Mouse (Mus musculus): Measurements from ENCODE around the gene Cmtm2a. TPM values are rescaled to one million over a fixed set of nuclear protein-coding genes. Genes with fewer than 3 reads are reported as not detected.
"Not testable (repeated sequence)": the region's sequence is repeated elsewhere in the genome, so short reads cannot be mapped to it uniquely, and the experiment has no call there.

The Cmtm2a gene
- polyA plus RNA-seq, 1 experiment from 2014 or later = not detected

DNA sequence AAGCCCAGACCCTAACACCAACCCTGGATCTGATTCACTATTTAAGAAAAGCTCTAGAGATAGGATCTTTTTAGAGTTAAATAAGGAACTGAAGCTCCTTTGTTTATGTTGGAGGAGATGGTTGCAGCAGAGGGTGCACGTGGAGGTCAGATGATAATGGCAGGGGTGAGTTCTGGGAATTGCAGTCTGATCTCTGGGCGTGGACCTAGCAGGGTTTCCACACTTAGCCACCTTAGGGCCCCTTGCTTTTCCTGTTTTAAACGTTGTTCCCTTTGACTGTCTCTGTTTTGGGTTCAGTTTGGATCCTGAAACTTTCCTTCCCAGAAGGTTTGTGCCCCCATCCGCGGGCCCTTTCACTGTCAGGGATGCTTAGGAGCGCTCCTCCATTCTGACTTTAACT, 15.4 kb upstream of the Cmtm2a start:
- 76% methylated on average over 6 of the region's 6 CpGs for WGBS
- not testable (repeated sequence) for H3K4me3 ChIP-seq (ENCODE audit: low read depth, low read length); H3K27ac ChIP-seq (ENCODE audit: low read length); H3K9ac ChIP-seq (ENCODE audit: low read depth, low read length); H3K4me1 ChIP-seq (ENCODE audit: control insufficient read depth, insufficient read depth, low read length); H3K27me3 ChIP-seq (ENCODE audit: control insufficient read depth, insufficient read depth, low read depth, low read length); H3K9me3 ChIP-seq (replicated peaks; ENCODE audit: control insufficient read depth, low read length, poor library complexity, severe bottlenecking); ATAC-seq; H3K4me2 ChIP-seq (ENCODE audit: low read length); H3K36me3 ChIP-seq (ENCODE audit: control insufficient read depth, insufficient read depth, low read length)

DNA sequence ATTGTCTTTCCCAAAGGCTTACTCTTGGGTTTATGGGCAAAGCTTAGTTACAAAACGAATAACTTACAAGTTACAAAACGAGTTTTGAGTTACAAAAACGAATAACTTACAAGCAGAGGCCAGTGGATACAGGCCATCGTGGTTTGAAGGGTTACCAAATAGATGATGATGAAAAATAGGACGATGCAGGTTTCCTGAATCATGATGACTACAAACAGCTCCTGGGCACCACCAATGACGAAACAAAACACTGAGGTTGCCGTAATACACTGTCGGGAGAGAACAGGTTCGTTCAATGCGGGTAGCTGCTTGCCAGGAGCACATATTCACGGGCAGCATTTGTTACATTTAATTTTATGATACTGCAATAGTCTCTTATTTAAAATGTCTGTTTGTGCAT, 12.0 kb upstream of the Cmtm2a start:
- H3K4me2 ChIP-seq (ENCODE audit: low read length) = no peak overlapping the region
- no peaks in the 10 kb centered on the region for H3K27me3 ChIP-seq (ENCODE audit: control insufficient read depth, insufficient read depth, low read depth, low read length)
- H3K9me3 ChIP-seq (replicated peaks; ENCODE audit: control insufficient read depth, low read length, poor library complexity, severe bottlenecking) = no peaks in the 10 kb centered on the region
- H3K4me1 ChIP-seq (ENCODE audit: control insufficient read depth, insufficient read depth, low read length) = peaks cover 5% of the 10 kb centered on the region
- no peak overlapping the region for H3K27ac ChIP-seq (ENCODE audit: low read length)
- WGBS = 93% methylated on average over 11 of the region's 11 CpGs
- H3K4me3 ChIP-seq (ENCODE audit: low read depth, low read length) = no peak overlapping the region
- ATAC-seq = no peak
- H3K9ac ChIP-seq (ENCODE audit: low read depth, low read length) = no peak overlapping the region
- no peaks in the 10 kb centered on the region for H3K36me3 ChIP-seq (ENCODE audit: control insufficient read depth, insufficient read depth, low read length)

- H3K27ac ChIP-seq (ENCODE audit: low read length); ATAC-seq; H3K4me3 ChIP-seq (ENCODE audit: low read depth, low read length); H3K9me3 ChIP-seq (replicated peaks; ENCODE audit: control insufficient read depth, low read length, poor library complexity, severe bottlenecking); H3K4me1 ChIP-seq (ENCODE audit: control insufficient read depth, insufficient read depth, low read length); H3K4me2 ChIP-seq (ENCODE audit: low read length); H3K36me3 ChIP-seq (ENCODE audit: control insufficient read depth, insufficient read depth, low read length); H3K9ac ChIP-seq (ENCODE audit: low read depth, low read length); H3K27me3 ChIP-seq (ENCODE audit: control insufficient read depth, insufficient read depth, low read depth, low read length): not testable (repeated sequence)
- WGBS = 96% methylated on average over 4 of the region's 4 CpGs
Measured at GRCm38 (mm10) chr8:104302536-104302935, 9.6 kb upstream of the Cmtm2a start.

GRCm38 (mm10) chr8:104301577-104301976, 8.6 kb upstream of the Cmtm2a start:
- not testable (repeated sequence) for H3K9me3 ChIP-seq (replicated peaks; ENCODE audit: control insufficient read depth, low read length, poor library complexity, severe bottlenecking); H3K4me1 ChIP-seq (ENCODE audit: control insufficient read depth, insufficient read depth, low read length); H3K4me3 ChIP-seq (ENCODE audit: low read depth, low read length); H3K27ac ChIP-seq (ENCODE audit: low read length); H3K36me3 ChIP-seq (ENCODE audit: control insufficient read depth, insufficient read depth, low read length); H3K4me2 ChIP-seq (ENCODE audit: low read length); H3K9ac ChIP-seq (ENCODE audit: low read depth, low read length); H3K27me3 ChIP-seq (ENCODE audit: control insufficient read depth, insufficient read depth, low read depth, low read length)
- WGBS = 2% methylated on average over 3 of the region's 3 CpGs
- ATAC-seq = 0 out of 2 replicates have a peak, but pooled peaks have one; percentile 70

- Histone ChIP-seq H3K4me2 (ENCODE audit: low read length) (no peak overlapping the region), H3K4me1 (ENCODE audit: control insufficient read depth, insufficient read depth, low read length) (no peaks in the 10 kb centered on the region), H3K9me3 (replicated peaks; ENCODE audit: control insufficient read depth, low read length, poor library complexity, severe bottlenecking) (no peaks in the 10 kb centered on the region), H3K36me3 (ENCODE audit: control insufficient read depth, insufficient read depth, low read length) (no peaks in the 10 kb centered on the region), H3K27ac (ENCODE audit: low read length) (no peak overlapping the region), H3K4me3 (ENCODE audit: low read depth, low read length) (no peak overlapping the region), H3K27me3 (ENCODE audit: control insufficient read depth, insufficient read depth, low read depth, low read length) (no peaks in the 10 kb centered on the region), H3K9ac (ENCODE audit: low read depth, low read length) (no peak overlapping the region)
- no peak for ATAC-seq
- WGBS = 92% methylated on average over 1 of the region's 1 CpGs
Measured at GRCm38 (mm10) chr8:104294396-104294795, 1.4 kb upstream of the Cmtm2a start.

GRCm38 (mm10) chr8:104268937-104269440, 24.0 kb downstream of the Cmtm2a start:
- no peak overlapping the region for H3K4me2 ChIP-seq (ENCODE audit: low read length)
- H3K27me3 ChIP-seq (ENCODE audit: control insufficient read depth, insufficient read depth, low read depth, low read length) = no peaks in the 10 kb centered on the region
- WGBS = 89% methylated on average over 6 of the region's 6 CpGs
- H3K9ac ChIP-seq (ENCODE audit: low read depth, low read length) = no peak overlapping the region
- ATAC-seq = no peak
- no peaks in the 10 kb centered on the region for H3K4me1 ChIP-seq (ENCODE audit: control insufficient read depth, insufficient read depth, low read length)
- H3K4me3 ChIP-seq (ENCODE audit: low read depth, low read length) = no peak overlapping the region
- H3K36me3 ChIP-seq (ENCODE audit: control insufficient read depth, insufficient read depth, low read length) = 0 out of 2 replicates have a peak, but pooled peaks cover 2% of the 10 kb centered on the region
- H3K9me3 ChIP-seq (replicated peaks; ENCODE audit: control insufficient read depth, low read length, poor library complexity, severe bottlenecking) = no peaks in the 10 kb centered on the region
- H3K27ac ChIP-seq (ENCODE audit: low read length) = no peak overlapping the region

DNA sequence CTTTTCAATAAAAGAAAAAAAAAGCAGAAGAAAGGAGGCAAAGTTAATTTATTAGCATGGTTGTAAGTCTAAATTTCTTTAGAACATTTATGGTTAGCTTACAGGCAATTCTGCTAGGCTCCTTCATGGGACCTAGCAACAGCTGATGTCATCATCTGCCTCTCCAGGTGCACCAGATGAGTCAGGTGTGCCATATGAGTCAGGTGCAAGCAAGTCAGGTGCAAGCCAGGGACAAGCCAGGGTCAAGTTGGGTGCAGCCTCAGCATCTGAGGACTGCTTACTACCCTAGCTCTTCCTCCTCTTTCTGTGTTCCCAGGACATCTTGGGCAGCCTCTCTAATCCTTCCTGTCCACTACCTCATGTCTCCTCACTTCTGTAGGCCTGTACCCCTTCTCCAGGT, 24.6 kb downstream of the Cmtm2a start:
- no peak for ATAC-seq
- H3K27me3 ChIP-seq (ENCODE audit: control insufficient read depth, insufficient read depth, low read depth, low read length) = no peaks in the 10 kb centered on the region

DNA sequence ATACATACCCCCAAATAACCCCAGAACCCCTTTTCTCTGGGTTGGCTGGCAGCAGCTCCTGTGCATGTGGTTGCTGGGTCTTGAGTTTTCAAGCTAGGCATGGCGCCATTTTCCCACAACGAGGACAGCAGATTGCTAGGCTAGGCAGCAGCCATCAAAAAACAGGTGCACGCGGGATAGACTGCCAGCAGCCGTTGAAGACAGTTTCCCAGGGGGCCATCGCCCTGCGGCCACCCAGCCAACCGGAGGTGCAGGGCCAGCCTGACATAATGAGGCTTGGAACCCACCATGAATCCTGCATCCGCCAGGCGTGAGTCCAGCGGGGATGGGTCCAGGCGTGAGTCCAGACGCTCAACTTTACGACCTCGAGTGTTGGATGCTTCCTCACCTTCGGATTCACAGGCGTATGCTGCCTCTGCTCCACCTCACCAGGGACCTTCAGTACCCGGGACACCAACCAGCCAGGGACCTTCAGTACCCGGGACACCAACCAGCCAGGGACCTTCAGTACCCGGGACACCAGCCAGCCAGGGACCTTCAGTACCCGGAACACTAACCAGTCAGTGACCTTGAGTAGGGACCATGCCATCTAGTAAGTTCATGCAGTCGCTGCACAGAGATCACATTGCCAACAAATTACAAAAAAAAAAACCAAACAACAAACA, 28.6 kb downstream of the Cmtm2a start:
- H3K27me3 ChIP-seq (ENCODE audit: control insufficient read depth, insufficient read depth, low read depth, low read length); H3K27ac ChIP-seq (ENCODE audit: low read length); H3K9me3 ChIP-seq (replicated peaks; ENCODE audit: control insufficient read depth, low read length, poor library complexity, severe bottlenecking); H3K36me3 ChIP-seq (ENCODE audit: control insufficient read depth, insufficient read depth, low read length); H3K9ac ChIP-seq (ENCODE audit: low read depth, low read length); ATAC-seq; H3K4me3 ChIP-seq (ENCODE audit: low read depth, low read length); H3K4me2 ChIP-seq (ENCODE audit: low read length); H3K4me1 ChIP-seq (ENCODE audit: control insufficient read depth, insufficient read depth, low read length): not testable (repeated sequence)
- WGBS = 98% methylated on average over 22 of the region's 22 CpGs

More for the DNA sequence above, 24.6 kb downstream of the Cmtm2a start:
- no peak overlapping the region for H3K27ac ChIP-seq (ENCODE audit: low read length)
- no peak overlapping the region for H3K9ac ChIP-seq (ENCODE audit: low read depth, low read length)
- no peaks in the 10 kb centered on the region for H3K4me1 ChIP-seq (ENCODE audit: control insufficient read depth, insufficient read depth, low read length)
- no peaks in the 10 kb centered on the region for H3K9me3 ChIP-seq (replicated peaks; ENCODE audit: control insufficient read depth, low read length, poor library complexity, severe bottlenecking)
- H3K4me3 ChIP-seq (ENCODE audit: low read depth, low read length) = no peak overlapping the region
- no peak overlapping the region for H3K4me2 ChIP-seq (ENCODE audit: low read length)
- peaks cover 5% of the 10 kb centered on the region; the same call in 1 of the 2 replicates for H3K36me3 ChIP-seq (ENCODE audit: control insufficient read depth, insufficient read depth, low read length)

DNA sequence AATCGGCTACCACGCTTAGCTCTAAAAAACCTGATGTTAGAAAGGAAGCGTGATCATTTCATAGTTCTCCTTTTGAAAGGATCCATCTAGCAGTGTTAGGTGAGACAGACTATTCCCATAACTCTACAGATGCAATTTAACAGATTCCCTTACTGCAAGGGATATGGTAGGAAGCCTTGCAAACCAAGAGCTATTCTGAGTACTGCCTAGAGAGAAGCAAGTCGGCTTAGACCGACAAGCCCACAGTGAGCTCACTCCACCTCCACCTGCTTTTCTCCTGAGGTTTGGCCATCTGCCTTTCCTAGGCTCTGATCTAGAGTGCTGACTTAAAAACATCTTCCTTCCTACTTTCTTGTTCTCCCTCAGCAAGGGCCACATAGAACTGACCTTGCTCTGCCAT, 31.2 kb downstream of the Cmtm2a start:
- 96% methylated on average over 5 of the region's 5 CpGs for WGBS
- not testable (repeated sequence) for H3K4me3 ChIP-seq (ENCODE audit: low read depth, low read length); ATAC-seq

More for the DNA sequence above, 31.2 kb downstream of the Cmtm2a start:
- not testable (repeated sequence) for H3K4me1 ChIP-seq (ENCODE audit: control insufficient read depth, insufficient read depth, low read length); H3K27me3 ChIP-seq (ENCODE audit: control insufficient read depth, insufficient read depth, low read depth, low read length); H3K4me2 ChIP-seq (ENCODE audit: low read length); H3K9ac ChIP-seq (ENCODE audit: low read depth, low read length); H3K27ac ChIP-seq (ENCODE audit: low read length); H3K9me3 ChIP-seq (replicated peaks; ENCODE audit: control insufficient read depth, low read length, poor library complexity, severe bottlenecking)
- H3K36me3 ChIP-seq (ENCODE audit: control insufficient read depth, insufficient read depth, low read length) = peaks cover 26% of the 10 kb centered on the region
